Mouse (Mus musculus): ENCODE measurements around the gene Gm45233. TPM values are rescaled to one million over a fixed set of nuclear protein-coding genes. Genes with fewer than 3 reads are reported as not detected.

Gene Gm45233
- total RNA-seq, 1 experiment from 2014 or later, result 1.5 TPM

DNA sequence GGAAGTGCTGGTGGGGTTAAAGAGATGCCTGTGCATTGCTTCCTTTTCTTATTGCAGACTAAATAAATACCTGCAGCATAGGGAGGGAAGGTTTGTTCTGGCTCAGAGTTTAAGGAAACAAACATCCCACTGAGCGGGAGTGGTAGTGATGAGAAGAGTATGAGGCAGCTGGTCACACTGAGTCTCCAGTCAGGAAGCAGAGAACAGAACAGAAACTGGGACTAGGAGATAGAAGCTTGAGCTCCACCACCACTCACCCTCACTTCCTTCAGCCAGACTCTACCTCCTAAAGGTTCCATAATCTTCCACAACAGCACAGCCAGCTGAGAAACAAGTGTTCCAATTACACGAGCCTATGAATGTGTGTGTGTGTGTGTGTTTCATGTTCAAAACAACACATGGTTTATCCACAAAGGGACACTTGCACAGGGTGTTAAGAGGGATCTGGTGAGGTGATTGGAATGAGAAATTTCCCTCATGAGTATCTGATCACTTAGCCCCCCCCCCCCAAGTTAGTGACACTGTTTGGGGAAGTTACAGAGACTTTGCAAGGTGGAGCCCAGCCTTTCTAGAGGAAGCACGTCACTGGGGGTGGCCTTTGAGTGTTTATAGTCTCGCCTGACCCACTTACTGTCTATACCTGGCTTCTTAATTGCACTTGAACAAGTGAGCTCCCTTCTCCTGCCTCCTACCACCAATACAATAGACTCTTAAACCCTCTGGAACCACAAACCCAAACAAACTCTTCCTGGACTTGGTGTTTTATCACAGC is 68.0 kb downstream of the Gm45233 start:
- no peak for DNase-seq

DNA sequence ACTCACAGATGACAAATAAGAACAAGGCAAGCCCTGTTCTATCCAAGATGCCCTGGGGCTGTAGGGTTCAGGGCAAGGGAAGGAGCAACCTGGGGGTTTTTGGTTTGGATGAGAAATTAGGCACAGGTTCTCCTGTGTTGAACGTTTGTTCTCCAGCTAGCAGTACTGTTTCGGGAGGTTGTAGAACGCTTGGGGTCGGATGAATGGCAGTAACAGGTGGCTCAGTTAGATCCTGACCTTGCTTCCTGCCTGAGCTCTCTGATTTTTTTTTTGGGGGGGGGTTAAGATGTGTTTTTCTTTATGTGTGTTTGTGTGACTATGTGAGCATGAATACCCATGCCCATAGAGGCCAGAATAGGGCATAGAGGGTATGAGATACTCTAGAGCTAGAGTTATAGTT is 68.6 kb downstream of the Gm45233 start:
- no peak for DNase-seq

Small RNA genes lying within 50 kb of the gene (microRNA-seq; reads per million reads assigned to microRNA genes)
- gene Mir7051, result 0.69 to 2.5 reads per million in 2 experiments

Other genes with a start within 250 kb of the Gm45233 start
- gene Zfp715, start 130.8 kb upstream of the Gm45233 start, total RNA-seq (2021), result 22.4 and 23.0 TPM in 2 replicates
- gene Siglecf, start 92.8 kb upstream of the Gm45233 start, total RNA-seq (2021), result not detected in 2 replicates
- 0.09 and 1.00 TPM in 2 replicates for gene Siglecg, start 35.9 kb upstream of the Gm45233 start, total RNA-seq (2021)
- not detected in 2 replicates for gene Lim2, start 16.5 kb upstream of the Gm45233 start, total RNA-seq (2021)
- 0.46 TPM in 1 of 2 replicates, not detected in the other for gene Nkg7, start 7.1 kb upstream of the Gm45233 start, total RNA-seq (2021)
- not detected in 2 replicates for gene Cldnd2, start 3.3 kb upstream of the Gm45233 start, total RNA-seq (2021)
- 373 and 390 TPM in 2 replicates for gene Etfb, start within 50 bp of the Gm45233 start, total RNA-seq (2021)
- 3.6 and 4.6 TPM in 2 replicates for gene Vsig10l, start 19.0 kb downstream of the Gm45233 start, total RNA-seq (2021)
- gene Iglon5, start 45.9 kb downstream of the Gm45233 start, total RNA-seq (2021), result 1.3 and 2.1 TPM in 2 replicates
- gene 4931406B18Rik, start 61.8 kb downstream of the Gm45233 start, total RNA-seq (2021), result not detected in 2 replicates
- gene Cd33, start 100.3 kb downstream of the Gm45233 start, total RNA-seq (2021), result 1.2 and 2.4 TPM in 2 replicates
- gene Zfp658, start 118.1 kb downstream of the Gm45233 start, total RNA-seq (2021), result 2.8 and 3.1 TPM in 2 replicates
- 16.2 and 17.5 TPM in 2 replicates for gene Zfp719, start 135.5 kb downstream of the Gm45233 start, total RNA-seq (2021)
- gene Zfp819, start 163.0 kb downstream of the Gm45233 start, total RNA-seq (2021), result not detected in 2 replicates
- gene Ceacam18, start 190.6 kb downstream of the Gm45233 start, total RNA-seq (2021), result not detected in 2 replicates
- 1.9 and 2.1 TPM in 2 replicates for gene Siglece, start 216.0 kb downstream of the Gm45233 start, total RNA-seq (2021)
- 11.1 and 13.4 TPM in 2 replicates for gene Ctu1, start 227.9 kb downstream of the Gm45233 start, total RNA-seq (2021)
- gene Klk14, start 246.3 kb downstream of the Gm45233 start, total RNA-seq (2021), result not detected in 2 replicates

All from adrenal gland, postnatal 25 days (tissue).